Mouse (Mus musculus) c-Kit-positive CD71-positive TER-119-negative erythroid progenitor cells, embryonic 14.5 days (primary cell): ENCODE measurements around the gene Per2.
"Not testable (repeated sequence)": the region's sequence is repeated elsewhere in the genome, so short reads cannot be mapped to it uniquely, and the experiment has no call there.

Experiments
- DNase-seq: peaks from one replicate; pipeline ENCODE4 v3.0.0-alpha.2; 2013; ENCODE audit warnings: low read depth

Per2 gene

DNA sequence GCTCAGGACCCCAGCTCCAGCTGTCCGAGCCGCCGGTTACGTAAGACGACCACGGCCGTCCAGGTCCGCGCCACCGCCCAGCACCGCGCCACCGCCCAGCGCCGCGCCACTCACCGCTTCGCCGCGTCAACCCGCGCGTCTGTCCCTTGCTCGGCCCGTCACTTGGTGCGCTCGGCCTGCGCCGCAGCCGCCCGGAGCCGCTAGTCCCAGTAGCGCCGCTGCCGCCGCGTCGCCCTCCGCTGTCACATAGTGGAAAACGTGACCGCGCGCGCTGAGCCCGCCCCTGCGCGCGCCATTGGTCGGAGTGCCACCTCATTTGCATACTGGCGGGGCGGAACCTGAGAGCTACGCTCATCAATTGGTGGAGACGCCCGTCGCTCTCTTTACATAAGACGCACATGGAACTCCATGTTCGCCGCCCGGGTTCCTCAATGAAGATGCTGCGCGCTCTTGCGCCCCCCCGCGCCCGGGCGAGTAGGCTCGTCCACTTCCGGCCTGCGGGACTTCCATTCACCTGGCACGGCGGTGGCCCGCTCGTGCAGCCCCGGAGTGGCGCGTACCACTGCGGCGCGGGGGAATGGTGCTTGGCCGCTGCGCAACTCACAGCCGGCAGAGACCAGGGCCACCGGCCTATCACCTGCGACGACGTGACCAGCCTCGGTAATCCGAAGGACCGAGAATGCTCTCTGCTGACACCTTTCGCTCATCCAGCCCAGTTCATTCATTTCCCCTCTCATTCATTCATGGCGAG is at the start of gene Per2:
Gene Per2 (minus strand): TSS at position 266 of the 751 bp plus-strand sequence.
- DNase-seq = peak; percentile 100

DNA sequence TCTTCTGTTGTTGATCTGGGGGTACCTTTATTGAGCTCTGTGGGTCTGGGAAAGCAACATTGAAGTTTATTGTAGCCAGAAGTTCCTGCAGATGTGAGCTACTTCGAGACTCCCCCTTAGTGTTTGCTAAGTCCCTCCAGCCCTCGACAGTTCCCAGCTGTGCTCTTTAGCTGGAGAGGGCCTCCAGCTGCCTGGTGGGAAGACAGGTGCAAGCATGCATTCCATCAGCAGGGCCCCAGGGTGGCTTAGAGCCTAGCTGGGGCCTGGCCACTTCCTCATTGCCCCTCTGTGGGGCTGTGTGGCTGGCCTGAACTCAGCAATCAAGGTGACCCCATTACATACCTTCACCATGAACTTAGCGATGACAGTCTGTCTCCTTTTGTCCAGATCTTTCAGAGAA is 45.5 kb upstream of the Per2 start:
- no peak for DNase-seq

DNA sequence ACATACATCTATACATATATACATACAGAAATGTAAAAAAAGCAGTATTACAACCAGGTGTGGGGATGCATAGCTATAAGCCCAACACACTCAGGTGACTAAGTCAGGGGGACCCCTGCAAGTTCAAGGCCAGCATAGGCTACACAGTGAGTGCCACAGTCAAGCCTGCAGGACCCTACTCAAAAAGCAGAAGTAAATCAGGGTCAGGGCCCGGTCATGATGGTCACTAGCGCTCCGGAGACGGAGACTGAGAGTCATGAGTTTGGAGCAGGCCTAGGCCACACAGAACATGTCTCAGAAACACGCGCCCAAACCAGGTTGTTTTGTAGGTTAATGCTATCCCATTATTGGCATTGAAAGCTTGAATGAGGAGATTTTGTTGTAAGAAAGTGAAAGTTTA is 39.5 kb upstream of the Per2 start:
- DNase-seq = no peak

DNA sequence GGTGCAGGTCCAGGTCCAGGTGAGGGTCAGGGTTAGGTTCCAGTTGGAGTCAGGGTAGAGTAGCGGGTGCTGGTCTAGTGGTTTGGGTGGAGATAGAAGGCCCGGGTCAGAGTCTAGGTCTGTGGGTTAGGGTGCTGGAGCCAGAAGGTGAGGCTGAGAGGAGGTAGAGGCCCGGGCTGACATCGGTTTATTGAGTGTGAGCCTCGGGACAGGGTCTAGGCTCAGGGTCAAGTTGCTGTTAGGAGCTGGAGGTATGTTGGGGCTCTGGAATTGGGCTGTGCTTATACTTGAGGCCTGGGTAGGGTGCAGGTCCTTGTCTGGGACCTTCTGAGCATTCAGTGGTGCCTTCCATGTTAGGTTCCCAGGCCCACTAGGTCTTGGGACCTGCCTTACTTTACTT is 36.2 kb upstream of the Per2 start:
- no peak for DNase-seq

DNA sequence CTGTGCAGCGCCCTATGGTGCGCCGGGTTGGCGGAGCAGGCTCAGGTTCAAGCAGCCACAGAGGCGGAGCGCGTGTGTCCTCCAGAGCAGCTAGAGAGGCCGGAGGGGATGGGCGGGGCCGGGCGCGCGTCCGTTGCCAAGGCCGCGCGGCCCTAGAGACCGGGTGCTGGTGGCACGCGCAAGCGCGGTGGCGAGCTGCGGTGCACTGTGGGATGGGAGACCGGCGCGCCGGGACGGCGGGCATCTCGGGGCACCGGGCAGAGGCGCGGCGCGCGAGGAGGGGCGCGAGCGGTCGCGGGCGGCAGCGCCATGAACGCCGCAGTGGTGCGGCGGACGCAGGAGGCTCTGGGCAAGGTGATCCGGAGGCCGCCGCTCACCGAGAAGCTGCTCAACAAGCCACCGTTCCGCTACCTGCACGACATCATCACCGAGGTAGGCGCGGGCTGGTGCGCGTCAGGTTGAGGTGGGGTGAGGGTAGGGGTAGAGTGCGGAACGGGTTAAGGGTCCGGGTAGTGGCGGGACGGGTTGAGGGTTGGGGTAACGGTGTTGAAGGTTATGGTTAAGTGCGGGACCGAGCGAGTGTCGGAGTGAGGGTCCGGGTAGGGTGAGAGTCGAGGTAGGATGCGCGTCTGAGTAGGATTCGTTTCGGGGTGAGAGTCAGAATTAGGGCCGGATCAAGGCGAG is 35.5 kb upstream of the Per2 start, which contains the start of gene Traf3ip1:
Gene Traf3ip1 (plus strand): TSS at position 191 of the 684 bp plus-strand sequence.
- DNase-seq = peak; percentile 80

DNA sequence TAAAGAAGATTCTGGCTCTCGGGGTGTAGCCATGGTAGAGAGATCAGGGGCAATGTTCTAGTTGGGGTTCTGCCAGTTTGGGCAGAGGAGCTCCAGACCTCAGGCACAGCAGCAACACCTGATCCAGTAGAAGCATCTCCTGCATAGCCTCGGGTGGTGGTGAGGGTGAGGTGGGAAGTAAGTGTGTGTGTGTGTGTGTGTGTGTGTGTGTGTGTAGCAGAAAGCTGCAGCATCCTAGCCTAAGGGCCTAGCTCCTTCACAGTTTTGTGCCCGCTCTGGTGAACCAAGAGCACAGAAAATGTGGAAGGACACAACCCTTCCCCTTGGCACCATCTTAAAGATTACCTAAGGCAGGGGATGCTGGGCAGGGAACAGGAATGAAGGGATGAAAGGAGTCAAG is 34.8 kb upstream of the Per2 start:
- no peak for DNase-seq

DNA sequence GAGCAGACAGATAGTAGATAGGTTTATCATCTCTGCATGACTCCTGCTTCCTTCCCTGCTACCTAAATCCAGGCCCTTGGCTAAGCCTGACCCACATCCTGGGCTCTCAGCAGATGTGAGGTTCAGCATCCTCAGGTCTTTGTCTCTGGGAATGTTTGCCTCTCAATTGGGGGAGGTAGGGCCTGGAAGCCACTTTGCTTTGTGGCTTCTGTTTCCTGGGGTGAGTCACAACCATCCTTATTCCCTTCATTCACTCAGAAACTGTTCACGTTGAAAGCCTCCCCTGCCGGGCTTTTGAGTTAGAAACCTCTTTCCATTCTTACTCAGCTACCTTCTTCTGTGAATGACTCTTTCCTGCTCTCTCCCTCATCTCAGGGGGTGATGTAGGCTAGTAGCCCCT is 33.6 kb upstream of the Per2 start:
- no peak for DNase-seq

DNA sequence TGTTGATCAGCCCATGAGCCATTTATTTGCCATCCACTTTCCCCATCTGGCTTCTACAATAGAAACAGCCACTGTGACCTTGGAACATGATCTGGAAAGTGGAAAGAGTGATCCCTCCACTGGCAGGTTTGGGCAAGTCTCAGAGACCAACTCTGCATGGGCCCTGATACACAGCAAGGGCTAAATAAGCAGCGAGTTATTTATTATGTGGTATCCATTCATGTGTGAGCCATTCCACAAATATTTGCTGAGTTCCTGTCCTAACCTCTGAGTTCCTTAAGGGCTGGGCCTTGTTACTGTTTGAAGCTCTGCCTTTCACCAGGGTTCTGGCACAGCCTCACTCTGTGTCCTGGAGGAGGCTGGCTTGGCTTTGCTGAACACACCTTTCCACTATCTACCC is 31.2 kb upstream of the Per2 start:
- no peak for DNase-seq

DNA sequence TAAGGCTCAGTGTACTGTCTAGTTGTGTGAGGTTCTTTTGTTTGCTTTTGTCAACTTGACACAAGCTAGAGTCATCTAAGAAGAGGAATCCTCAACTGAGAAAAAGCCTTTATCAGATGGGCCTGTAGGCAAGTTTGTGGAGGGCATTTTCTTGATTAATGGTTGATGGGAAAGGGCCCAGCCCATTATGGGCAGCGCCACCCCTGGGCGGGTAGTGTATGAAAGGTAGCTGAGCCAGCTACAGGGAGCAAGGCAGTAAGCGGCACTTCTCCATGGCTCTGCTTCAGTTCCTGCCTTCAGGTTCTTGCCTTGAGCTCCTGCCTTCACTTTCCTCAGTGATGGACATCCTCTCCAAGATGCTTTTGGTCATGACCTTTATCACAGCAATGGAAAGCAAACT is 27.0 kb upstream of the Per2 start:
- DNase-seq = no peak

DNA sequence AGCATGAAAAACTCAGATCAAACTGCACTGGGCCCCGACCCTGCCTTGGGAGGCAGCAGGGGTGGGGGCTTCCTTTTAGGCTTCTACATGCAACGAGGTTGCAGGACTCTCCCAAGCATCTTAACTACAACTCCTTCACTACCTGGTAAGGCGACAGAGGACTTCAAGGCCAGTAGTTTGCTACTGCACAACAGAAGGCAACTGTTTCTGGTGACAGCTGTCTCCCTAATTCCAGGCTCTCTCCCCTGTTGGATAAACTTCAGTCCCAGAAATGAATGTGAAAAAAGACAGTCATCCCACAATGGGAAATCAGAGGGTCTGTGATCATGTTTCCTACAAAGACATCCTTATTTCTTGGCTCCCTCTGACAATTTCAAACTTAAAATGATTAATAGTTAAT is 26.3 kb upstream of the Per2 start:
- no peak for DNase-seq

DNA sequence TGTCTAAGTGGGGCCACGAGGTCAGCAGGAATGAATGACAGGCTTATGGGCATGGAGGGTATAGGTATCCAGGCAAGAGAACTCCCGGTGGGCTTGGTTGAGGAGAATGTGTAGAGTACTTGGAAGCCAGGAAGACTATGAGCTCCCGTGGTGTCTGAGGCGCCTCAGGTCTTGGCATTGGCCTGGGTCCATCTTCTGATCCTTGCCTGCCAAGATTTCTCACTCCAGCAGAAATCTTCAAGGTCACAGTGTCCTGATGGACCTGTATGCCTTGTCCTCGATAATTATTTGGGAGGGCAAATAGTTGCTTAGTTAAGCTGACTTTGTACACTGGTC is 24.9 kb upstream of the Per2 start:
- no peak for DNase-seq

DNA sequence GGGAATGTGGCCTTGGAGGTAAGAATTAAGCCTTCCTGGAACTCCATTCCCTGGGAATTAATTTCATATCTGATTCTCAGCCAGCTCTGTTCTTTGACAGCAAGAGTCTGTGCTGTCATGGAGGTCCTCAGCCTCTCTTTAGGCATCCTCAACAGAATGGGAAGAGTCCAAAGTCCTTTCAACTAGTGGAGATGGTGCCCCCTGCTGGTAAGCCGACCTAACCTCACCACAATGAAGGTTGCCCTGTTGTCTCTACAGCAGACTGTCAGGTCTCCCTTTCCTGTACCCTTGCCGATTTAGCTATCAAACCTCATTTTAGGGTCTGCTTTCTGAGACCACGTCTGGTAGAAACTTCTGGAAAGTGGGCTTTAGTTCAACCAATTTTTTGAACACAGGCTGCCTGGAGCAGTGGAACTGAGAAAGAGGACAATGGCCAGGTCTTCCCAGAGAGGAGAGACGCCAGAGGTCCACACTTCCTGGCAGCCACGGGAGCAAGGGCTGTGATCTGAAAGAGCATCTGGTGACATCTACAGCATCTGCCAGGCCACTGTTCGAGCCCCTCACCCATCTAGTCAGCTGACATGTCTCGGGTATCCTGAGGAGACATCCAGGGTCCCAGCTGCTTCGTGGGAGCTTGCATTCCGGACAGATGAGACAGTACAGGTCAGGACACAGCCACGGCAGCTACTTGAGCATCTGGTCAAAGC is 24.3 kb upstream of the Per2 start:
- peak; percentile 67 for DNase-seq

DNA sequence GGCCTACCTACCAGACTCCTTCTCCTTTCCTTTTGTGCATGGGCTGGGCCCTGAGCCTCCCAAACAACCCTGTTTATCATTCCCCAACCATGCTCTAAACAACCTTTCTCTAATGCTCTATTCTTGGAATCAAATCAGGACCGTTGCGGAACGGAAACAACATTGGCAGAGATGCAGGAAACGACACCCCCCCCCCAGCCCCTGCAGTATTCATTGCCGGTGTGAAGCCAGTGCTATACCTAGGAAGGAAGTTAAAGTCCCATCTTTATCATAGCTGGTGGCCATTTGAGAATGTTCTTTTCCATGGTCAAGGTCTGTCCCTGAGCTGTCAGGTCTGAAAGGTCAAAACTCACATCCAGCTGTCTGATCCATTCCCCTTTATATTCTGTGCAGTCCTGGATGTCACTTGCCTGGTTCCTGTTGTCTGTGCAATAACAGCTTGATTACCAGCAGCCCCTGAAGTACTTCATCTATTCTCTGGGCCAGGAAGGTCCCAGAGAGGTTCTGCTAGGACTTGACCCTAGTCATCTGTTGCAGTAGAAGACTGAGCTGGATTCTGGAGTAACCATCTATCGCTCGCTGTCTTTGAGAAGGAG is 23.6 kb upstream of the Per2 start:
- DNase-seq = no peak

DNA sequence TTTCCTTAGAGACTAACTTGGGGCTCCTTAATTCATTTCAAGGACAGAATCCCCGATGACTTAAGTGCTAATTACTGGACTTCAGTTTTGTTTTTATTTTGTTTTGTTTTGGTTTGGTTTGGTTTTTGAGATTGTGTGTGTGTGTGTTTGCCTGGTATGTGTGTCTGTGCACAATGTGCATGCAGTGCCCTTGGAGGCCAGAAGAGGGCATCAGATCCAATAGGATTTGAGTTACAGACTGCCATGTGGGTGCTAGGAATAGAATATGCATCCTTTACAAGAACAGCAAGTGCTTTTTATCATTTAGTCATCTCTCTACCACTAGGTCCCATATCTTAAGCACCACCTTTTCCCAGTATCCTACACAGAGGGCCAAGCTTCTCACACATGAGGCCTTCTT is 19.8 kb upstream of the Per2 start:
- no peak for DNase-seq

DNA sequence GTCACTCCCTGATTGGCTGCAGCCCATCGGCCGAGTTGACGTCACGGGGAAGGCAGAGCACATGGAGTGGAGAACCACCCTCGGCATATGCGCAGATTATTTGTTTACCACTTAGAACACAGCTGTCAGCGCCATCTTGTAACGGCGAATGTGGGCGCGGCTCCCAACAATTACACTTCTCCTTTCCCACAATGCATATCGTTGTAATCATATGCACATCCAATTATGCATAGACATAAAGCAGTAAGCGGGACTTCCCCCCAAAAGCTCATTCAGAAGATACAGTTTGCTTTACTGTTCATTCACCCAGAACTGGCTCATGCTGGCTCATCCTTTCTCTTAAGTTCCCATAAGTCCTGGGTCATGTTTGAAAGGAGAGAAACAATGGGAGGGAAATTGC is 19.0 kb upstream of the Per2 start:
- not testable (repeated sequence) for DNase-seq

DNA sequence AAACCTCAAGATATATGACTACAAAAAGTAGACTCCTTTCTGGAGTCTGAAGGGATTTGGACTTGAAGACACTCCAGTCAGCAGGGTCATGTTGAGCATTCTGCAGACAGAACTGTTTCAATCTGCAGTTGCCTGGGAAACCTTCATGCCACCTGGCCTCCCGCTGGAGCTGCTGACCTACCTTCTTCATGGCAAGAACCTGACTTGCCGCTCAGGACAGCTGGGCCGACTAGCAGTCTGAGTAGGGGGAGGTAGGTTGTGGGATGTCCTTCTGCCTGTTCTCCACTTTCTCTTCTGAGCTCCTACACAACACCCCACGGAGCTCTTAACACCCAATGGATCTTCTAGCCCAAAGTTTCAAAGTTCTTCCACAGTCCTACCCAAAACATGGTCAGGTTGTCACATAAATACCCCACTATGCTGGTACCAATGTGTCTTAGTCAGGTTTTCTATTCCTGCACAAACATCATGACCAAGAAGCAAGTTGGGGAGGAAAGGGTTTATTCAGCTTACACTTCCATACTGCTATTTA is 10.8 kb upstream of the Per2 start:
- no peak for DNase-seq

DNA sequence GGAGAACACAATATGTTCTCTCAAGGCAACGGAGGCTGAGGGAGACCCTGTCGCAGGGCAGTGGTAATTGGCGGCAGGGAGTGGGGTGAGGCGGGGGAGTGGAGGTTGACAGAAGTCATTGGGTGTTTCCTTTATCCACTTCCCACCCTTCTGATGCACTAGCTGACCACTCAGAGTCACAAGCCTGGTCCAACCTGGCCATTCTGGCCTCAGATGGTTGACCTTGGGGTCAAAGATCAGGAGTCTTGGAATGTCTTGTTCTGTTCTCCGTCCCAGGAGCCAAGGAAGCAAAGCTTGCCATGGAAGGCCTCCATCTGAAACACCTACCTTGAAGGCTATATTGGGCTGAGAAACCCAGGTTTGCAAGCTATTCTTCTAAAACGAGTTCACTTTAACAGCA is 7.1 kb upstream of the Per2 start:
- no peak for DNase-seq

DNA sequence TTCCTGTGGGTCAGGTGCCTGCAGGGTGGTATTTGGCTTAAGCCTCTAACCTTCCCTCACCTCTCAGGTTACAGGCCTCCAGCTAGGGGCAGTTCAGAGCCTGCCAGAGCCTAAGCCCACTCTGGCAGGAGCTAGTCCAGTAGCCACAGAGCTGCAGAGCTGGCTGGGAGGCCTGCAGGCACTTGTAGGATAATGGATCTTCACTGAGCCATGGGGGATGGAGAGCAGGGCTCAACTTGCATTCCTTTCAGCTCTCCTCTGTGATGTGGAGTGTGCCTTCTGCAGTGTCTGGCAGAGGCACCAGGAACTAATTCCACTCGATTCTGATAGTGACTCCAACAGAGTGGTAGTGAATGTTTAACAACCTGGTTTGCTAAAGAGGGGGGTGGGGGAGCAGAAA is 6.1 kb upstream of the Per2 start:
- DNase-seq = no peak

DNA sequence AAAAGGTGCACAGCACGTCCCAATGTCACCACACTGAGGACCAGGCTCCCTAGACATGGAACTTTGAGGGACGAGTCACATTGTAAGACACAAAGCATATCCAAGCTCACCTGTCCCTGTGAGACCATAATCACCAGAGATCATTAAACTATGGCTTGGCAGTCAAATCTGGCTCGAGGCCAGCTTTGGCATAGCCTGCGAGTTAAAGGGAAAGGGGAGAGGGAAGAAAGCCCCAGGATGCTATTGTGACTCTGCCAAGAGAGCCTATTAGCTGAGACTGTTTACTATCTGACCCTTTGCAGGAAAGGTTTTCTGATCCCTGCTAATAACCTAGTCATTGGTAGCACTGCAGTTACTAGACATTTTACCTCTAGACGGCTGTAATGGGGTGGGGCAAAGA is 5.3 kb upstream of the Per2 start:
- no peak for DNase-seq

DNA sequence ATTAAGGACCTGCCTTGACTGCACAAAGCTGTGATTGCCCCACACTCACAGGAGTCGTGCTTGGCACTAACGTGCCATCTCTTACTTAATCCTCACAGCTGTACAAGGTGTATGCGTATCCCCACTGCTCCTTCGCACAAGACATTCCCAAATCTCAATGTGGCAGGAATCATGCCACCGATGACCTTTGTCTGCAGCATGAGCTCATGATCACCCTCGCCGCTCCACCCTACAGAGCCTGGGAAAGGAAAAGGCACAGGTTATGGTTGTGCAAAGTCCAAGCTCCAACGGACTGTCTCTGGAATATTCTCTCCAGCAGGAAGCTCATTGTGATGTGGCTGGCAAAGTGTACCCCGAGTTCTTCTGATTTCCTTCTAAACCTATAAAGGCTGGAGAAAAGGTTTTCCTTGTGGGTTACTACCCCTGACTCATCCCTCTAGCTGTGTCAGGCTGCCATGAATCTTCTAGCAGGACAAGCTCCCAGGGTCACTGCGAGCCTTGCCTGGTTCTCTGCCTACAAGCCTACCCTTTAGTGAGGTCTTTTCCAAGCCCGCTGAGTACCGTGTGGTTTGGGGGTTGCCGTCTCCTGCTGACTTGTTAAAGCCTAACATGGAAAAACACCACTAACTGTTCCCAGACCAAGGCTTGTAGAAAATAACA is 4.3 kb upstream of the Per2 start:
- no peak for DNase-seq

DNA sequence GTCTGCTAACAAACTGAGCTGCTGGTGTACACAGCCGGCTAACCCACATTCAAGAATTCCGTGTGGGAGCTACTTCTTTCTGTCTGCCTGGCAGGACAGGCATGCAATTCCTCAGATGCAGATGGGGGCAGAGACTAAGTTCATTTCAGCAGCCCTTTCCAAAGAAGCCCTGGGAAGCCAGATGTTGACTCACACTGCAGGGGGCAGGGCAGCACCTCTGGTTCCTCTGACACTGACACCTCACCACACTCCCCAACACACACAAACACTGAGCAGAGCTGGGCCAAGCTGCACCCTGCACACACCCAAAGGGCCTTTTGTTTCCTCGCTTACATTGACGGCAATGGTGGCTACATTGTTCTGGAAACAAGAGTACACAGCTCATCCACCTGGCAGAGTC is 1.4 kb upstream of the Per2 start:
- DNase-seq = no peak

DNA sequence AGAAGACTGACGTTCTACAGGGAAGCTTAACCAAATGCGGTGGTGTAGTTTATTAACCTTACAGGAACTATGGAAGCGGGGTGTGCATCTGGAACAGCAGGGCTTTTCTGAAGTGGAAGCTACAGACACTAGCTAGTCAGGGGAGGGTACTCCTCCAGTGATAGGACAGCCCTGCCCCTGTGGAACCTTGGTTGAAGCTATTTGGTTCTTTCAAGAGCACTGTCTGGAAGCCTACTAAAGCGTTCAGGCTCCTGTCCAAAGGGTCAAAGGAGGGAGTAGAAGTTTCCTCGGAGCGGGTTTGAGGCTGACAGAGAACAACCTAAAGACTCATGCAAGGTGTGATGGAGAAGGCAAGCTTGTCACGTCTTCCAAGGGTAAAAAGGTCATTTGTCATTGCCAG is 945 bp upstream of the Per2 start:
- DNase-seq = no peak
